Comparison of ENCODE assay signal across 32 mouse cellular contexts in the genomic region with DNA sequence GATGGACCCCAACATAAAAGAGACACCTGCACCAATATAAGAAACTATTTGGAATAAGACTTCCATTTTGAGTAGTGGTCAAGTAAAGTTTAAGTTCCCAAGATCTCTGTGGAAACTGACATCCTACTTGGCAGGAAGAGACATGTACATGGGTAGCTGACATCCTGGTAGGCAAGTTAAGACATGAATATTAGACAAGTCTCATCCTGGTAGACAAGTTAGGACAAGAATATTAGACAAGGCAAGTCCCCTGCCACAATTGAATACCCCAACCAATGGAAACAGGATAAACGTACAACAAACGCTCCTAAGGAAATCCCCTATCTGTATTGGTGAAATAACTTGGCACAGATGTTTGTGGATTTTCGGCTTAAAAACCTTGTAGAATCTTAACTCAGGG. TPM values are rescaled to one million over a fixed set of nuclear protein-coding genes. Genes with fewer than 3 reads are reported as not detected.
"Had no signal": no experiment of that assay in that cellular context is flagged by ENCODE, and none has a peak within 500 bp of the region (broad histone marks: within the 10 kb centered on the region; RNA-seq: fewer than 3 reads in every experiment).

No protein-coding gene starts in this region.

- DNase-seq: heart, postnatal 10 days; heart, postnatal 14 days; heart, postnatal 36 days; heart, postnatal 4 days; kidney, adult 11 months; kidney, adult 18-20 months; kidney, adult 2 months; kidney, adult 8-10 months; kidney, adult 9 months; kidney, postnatal 10 days; kidney, postnatal 14 days; kidney, postnatal 25 days; kidney, postnatal 36 days; kidney, postnatal 4 days; layer of hippocampus, adult 9-11 months; layer of hippocampus, postnatal 36 days had no signal

- H3K36me3 ChIP-seq: heart, embryonic 10.5 days; heart, embryonic 12.5 days; heart, embryonic 13.5 days; heart, embryonic 15.5 days; hindbrain, embryonic 10.5 days; hindbrain, embryonic 12.5 days; hindbrain, embryonic 13.5 days; hindbrain, embryonic 15.5 days; intestine, embryonic 15.5 days; kidney, embryonic 15.5 days had no signal

- H3K4me3 ChIP-seq: heart, embryonic 10.5 days; heart, embryonic 12.5 days; heart, embryonic 13.5 days; heart, embryonic 15.5 days; hindbrain, embryonic 10.5 days; hindbrain, embryonic 12.5 days; hindbrain, embryonic 13.5 days; hindbrain, embryonic 15.5 days; intestine, embryonic 15.5 days; kidney, embryonic 15.5 days; left cerebral cortex, adult 2 months had no signal

- H3K27ac ChIP-seq: heart, embryonic 10.5 days; heart, embryonic 13.5 days; heart, embryonic 15.5 days; hindbrain, embryonic 10.5 days; hindbrain, embryonic 12.5 days; hindbrain, embryonic 13.5 days; hindbrain, embryonic 14.5 days; hindbrain, embryonic 15.5 days; hindbrain, postnatal 0 days; intestine, embryonic 15.5 days; kidney, embryonic 15.5 days; kidney, postnatal 0 days; left cerebral cortex, adult 2 months had no signal

- H3K27me3 ChIP-seq: heart, embryonic 12.5 days; heart, embryonic 13.5 days; heart, embryonic 15.5 days; hindbrain, embryonic 12.5 days; hindbrain, embryonic 13.5 days; hindbrain, embryonic 15.5 days; intestine, embryonic 15.5 days; kidney, embryonic 15.5 days had no signal

- H3K4me2 ChIP-seq: heart, embryonic 11.5 days; heart, embryonic 12.5 days; heart, embryonic 13.5 days; heart, embryonic 15.5 days; hindbrain, embryonic 12.5 days; hindbrain, embryonic 13.5 days; hindbrain, embryonic 14.5 days; hindbrain, embryonic 15.5 days; intestine, embryonic 15.5 days; kidney, embryonic 15.5 days had no signal

- H3K4me1 ChIP-seq: heart, embryonic 10.5 days; heart, embryonic 12.5 days; heart, embryonic 13.5 days; heart, embryonic 15.5 days; hindbrain, embryonic 10.5 days; hindbrain, embryonic 12.5 days; hindbrain, embryonic 13.5 days; hindbrain, embryonic 15.5 days; intestine, embryonic 15.5 days; kidney, embryonic 15.5 days had no signal

- H3K9ac ChIP-seq: heart, embryonic 12.5 days; heart, embryonic 13.5 days; heart, embryonic 15.5 days; hindbrain, embryonic 12.5 days; hindbrain, embryonic 13.5 days; hindbrain, embryonic 14.5 days; hindbrain, embryonic 15.5 days; intestine, embryonic 15.5 days; kidney, embryonic 15.5 days had no signal

- H3K9me3 ChIP-seq: heart, embryonic 10.5 days; heart, embryonic 12.5 days; heart, embryonic 13.5 days; heart, embryonic 15.5 days; hindbrain, embryonic 10.5 days; hindbrain, embryonic 12.5 days; hindbrain, embryonic 13.5 days; hindbrain, embryonic 15.5 days; intestine, embryonic 15.5 days; kidney, embryonic 15.5 days had no signal

RNA-seq across cellular contexts. Expression of a gene that starts 33.8 kb away (rescaled TPM):
- polyA plus RNA-seq: hindbrain, embryonic 11.5 days had no signal
